In genomic region chr10:127759181-127760110, GRCm38 (mm10) we compare ENCODE assay signal across 14 mouse cellular contexts. TPM values are rescaled to one million over a fixed set of nuclear protein-coding genes. Genes with fewer than 3 reads are reported as not detected.
A peak's percentile ranks its signal among the peaks of the same experiment; 100 is the strongest.
DNase-seq lines count a peak whose midpoint lies in the region; ATAC-seq lines count a peak whose summit lies in the region.
"Had no signal": no experiment of that assay in that cellular context is flagged by ENCODE, and none has a peak within 500 bp of the region (broad histone marks: within the 10 kb centered on the region; RNA-seq: fewer than 3 reads in every experiment).

Gene Rdh1, plus strand, starts transcription at chr10:127759721.
Gene Rdh16f1, plus strand, starts transcription at chr10:127759787.

- H3K4me2 ChIP-seq in midbrain, embryonic 15.5 days = no peak within 1 kb of the TSS
- H3K4me2 ChIP-seq: embryonic facial prominence, embryonic 13.5 days; neural tube, embryonic 15.5 days had no signal

- no peak within 1 kb of the TSS for H3K4me3 ChIP-seq in midbrain, embryonic 15.5 days
- H3K4me3 ChIP-seq: embryonic facial prominence, embryonic 13.5 days; neural tube, embryonic 15.5 days had no signal

- H3K27me3 ChIP-seq in midbrain, embryonic 15.5 days (replicated peaks) = no peaks in the 10 kb centered on the region
- H3K27me3 ChIP-seq: embryonic facial prominence, embryonic 13.5 days; neural tube, embryonic 15.5 days had no signal

- no peak within 1 kb of the TSS for H3K27ac ChIP-seq in midbrain, embryonic 15.5 days
- H3K27ac ChIP-seq: embryonic facial prominence, embryonic 13.5 days; neural tube, embryonic 15.5 days had no signal

- H3K36me3 ChIP-seq in midbrain, embryonic 15.5 days (replicated peaks) = no peaks in the 10 kb centered on the region
- H3K36me3 ChIP-seq: embryonic facial prominence, embryonic 13.5 days; neural tube, embryonic 15.5 days had no signal

- 81% methylated on average over 9 of the region's 9 CpGs for WGBS in midbrain, embryonic 15.5 days

- DNase-seq in kidney, adult 18-20 months = peak; percentile 1
- DNase-seq in kidney, adult 8-10 months = no peak
- DNase-seq in testis, postnatal 10 days (ENCODE audit: low spot score) = peak; percentile 29
- no peak for DNase-seq in testis, postnatal 14 days (ENCODE audit: low spot score)
- peak; percentile 49 for DNase-seq in induced T-regulatory cell, adult 2 months (ENCODE audit: low read depth)
- DNase-seq in spleen, adult 18-20 months = no peak
- DNase-seq: cerebellum, adult 11-12 months; lung, adult 2 months had no signal

- no peak within 1 kb of the TSS for H3K9ac ChIP-seq in midbrain, embryonic 15.5 days
- H3K9ac ChIP-seq: embryonic facial prominence, embryonic 13.5 days; neural tube, embryonic 15.5 days had no signal

- H3K4me1 ChIP-seq in midbrain, embryonic 15.5 days = no peaks in the 10 kb centered on the region
- H3K4me1 ChIP-seq: embryonic facial prominence, embryonic 13.5 days; neural tube, embryonic 15.5 days had no signal

- no peak for ATAC-seq in midbrain, embryonic 15.5 days (replicated peaks)
- ATAC-seq: intestine, embryonic 16.5 days had no signal

- no peaks in the 10 kb centered on the region for H3K9me3 ChIP-seq in midbrain, embryonic 15.5 days
- H3K9me3 ChIP-seq: embryonic facial prominence, embryonic 13.5 days; neural tube, embryonic 15.5 days had no signal

RNA-seq across cellular contexts. Expression of gene Rdh1, which starts in this region (rescaled TPM):
- polyA plus RNA-seq in midbrain, embryonic 15.5 days (2015; fragmentation: Nextera tagmentation; extraction: Ambion mirVana) = not detected in 2 replicates
- polyA plus RNA-seq: forebrain, embryonic 11.5 days; neural tube, embryonic 15.5 days; thymus, postnatal 0 days had no signal

RNA-seq across cellular contexts. Expression of gene Rdh16f1, which starts in this region (rescaled TPM):
- not detected in 2 replicates for polyA plus RNA-seq in midbrain, embryonic 15.5 days (2015; fragmentation: Nextera tagmentation; extraction: Ambion mirVana)
- polyA plus RNA-seq: embryonic facial prominence, embryonic 13.5 days; forebrain, embryonic 11.5 days; neural tube, embryonic 15.5 days had no signal

Comparison
In these comparisons a context has a peak if more than half of its experiments do, and no peak if none do; other contexts are left out.
1. DNase-seq: peak in kidney, adult 18-20 months (single experiment), testis, postnatal 10 days (single experiment) and induced T-regulatory cell, adult 2 months (single experiment); none in kidney, adult 8-10 months (0 of 2), testis, postnatal 14 days (single experiment) and spleen, adult 18-20 months (0 of 2).